Mouse (Mus musculus) heart, embryonic 14.5 days (tissue): ENCODE measurements at regions not wholly inside any gene's neighbourhood (a gene's known extent, or its start where the extent isn't known, plus 50 kb on each side); places are given as distances from the start of the nearest gene placed in this dataset.
A peak's percentile ranks its signal among the peaks of the same experiment; 100 is the strongest.

ENCODE experiments used
- ATAC-seq: fragments of 200-750 bp; cut with Nextera tagmentation; 2 replicates; pipeline ENCODE4 v1.8.0; 2017; ENCODE audit warnings: low read depth, moderate TSS enrichment; ENCODE audit not compliant: insufficient number of reproducible peaks, insufficient read depth, low FRiP score
- H3K27ac ChIP-seq, 2 experiments: fragments of 200-500 bp in 1 of 2; fragments of 300-500 bp in 1 of 2; sonication (generic) in 1 of 2; replicated peaks in 1 of 2; 2 replicates each; pipeline ENCODE4 v1.5.1; 2012 to 2014; ENCODE audit warnings: low read depth in 2 of 2, low read length in 2 of 2, control low read depth in 1 of 2, mild to moderate bottlenecking in 1 of 2, mixed read lengths in 1 of 2; ENCODE audit not compliant: control insufficient read depth in 1 of 2, insufficient read depth in 1 of 2
- H3K27me3 ChIP-seq: fragments of 300-500 bp; sonication (generic); 2 replicates; pipeline ENCODE4 v1.6.1; 2014; ENCODE audit warnings: mild to moderate bottlenecking, low read length, control low read depth; ENCODE audit not compliant: control insufficient read depth, insufficient read depth
- H3K36me3 ChIP-seq: fragments of 300-500 bp; sonication (generic); 2 replicates; pipeline ENCODE4 v1.6.1; 2014; ENCODE audit warnings: mild to moderate bottlenecking, control low read depth, low read length, mixed read lengths; ENCODE audit not compliant: control insufficient read depth, insufficient read depth
- H3K4me1 ChIP-seq, 2 experiments: fragments of 200-500 bp in 1 of 2; fragments of 300-500 bp in 1 of 2; sonication (generic) in 1 of 2; 2 replicates each; pipeline ENCODE4 v1.6.1; 2012 to 2014; ENCODE audit warnings: low read length in 2 of 2, control low read depth in 1 of 2, mixed read lengths in 1 of 2; ENCODE audit not compliant: control insufficient read depth in 2 of 2, insufficient read depth in 2 of 2
- H3K4me2 ChIP-seq: fragments of 300-500 bp; sonication (generic); 2 replicates; pipeline ENCODE4 v1.6.1; 2014; ENCODE audit warnings: mild to moderate bottlenecking, low read length
- H3K4me3 ChIP-seq, 2 experiments: fragments of 200-500 bp in 1 of 2; fragments of 300-500 bp in 1 of 2; sonication (generic) in 1 of 2; 2 replicates each; pipeline ENCODE4 v1.5.1; 2012 to 2014; ENCODE audit warnings: low read length in 2 of 2, mild to moderate bottlenecking in 2 of 2, control low read depth in 1 of 2, low read depth in 1 of 2, moderate library complexity in 1 of 2; ENCODE audit not compliant: control insufficient read depth in 1 of 2, insufficient read depth in 1 of 2
- H3K9ac ChIP-seq: fragments of 300-500 bp; sonication (generic); 2 replicates; pipeline ENCODE4 v1.6.1; 2014; ENCODE audit warnings: mild to moderate bottlenecking, low read length
- H3K9me3 ChIP-seq: fragments of 300-500 bp; sonication (generic); 2 replicates; pipeline ENCODE4 v1.6.1; 2016; ENCODE audit warnings: low read length, control low read depth; ENCODE audit not compliant: control insufficient read depth
- WGBS: fragments of 180-500 bp; shearing (Covaris S2); extraction: QIAGEN DNeasy Blood & Tissue Kit; methylation state at CpG from one replicate; pipeline ENCODE4 v1.1.7; 2014; 5-methylcytosine and 5-hydroxymethylcytosine counted together

DNA sequence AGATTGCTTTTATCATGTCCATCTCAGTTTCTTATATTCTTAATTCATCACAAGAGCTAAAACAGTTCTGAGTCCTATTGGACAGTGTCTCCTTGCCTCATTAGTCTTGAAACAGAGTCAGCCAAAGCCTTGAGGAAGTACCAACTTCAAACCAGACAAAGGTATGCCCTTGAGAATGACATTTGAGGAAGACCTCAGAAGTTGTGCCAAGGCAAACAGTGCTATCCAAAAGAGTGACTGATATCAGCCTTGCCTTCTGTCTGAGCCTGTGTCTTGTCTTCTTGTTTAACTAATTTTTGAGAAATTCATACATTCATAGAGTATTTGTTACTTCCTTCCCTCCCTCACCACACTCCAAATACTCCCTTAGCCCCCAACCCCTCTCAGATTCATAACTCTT, 88.5 kb upstream of the Rnf32 start:
- no peak overlapping the region for H3K27ac ChIP-seq

DNA sequence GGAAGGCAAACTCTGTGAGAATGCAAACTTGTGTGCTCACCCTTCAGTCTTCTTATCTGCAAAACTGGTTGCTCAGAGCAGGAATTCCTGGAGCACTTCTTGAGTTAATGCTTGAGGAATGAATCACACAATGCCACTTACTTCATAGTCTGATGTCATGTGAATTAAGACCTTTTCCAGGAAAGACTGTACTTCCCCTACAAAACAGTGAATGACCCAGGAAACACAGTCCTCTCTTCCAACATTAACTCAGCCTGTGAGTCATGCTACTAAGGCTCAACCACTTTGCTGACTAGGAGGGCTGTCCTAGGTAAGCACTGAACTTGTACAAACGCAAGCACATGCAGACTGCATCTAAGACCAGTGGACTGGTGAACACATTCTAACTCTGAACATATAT, 112.5 kb upstream of the Rnf32 start:
- H3K9me3 ChIP-seq: no peaks in the 10 kb centered on the region
- 60% methylated on average over 1 of the region's 1 CpGs for WGBS
- no peaks in the 10 kb centered on the region for H3K4me1 ChIP-seq
- no peak overlapping the region for H3K9ac ChIP-seq
- H3K27ac ChIP-seq: no peak overlapping the region
- no peak overlapping the region for H3K4me3 ChIP-seq
- no peaks in the 10 kb centered on the region for H3K36me3 ChIP-seq
- ATAC-seq: no peak
- H3K27me3 ChIP-seq: no peaks in the 10 kb centered on the region
- no peak overlapping the region for H3K4me2 ChIP-seq

More for the DNA sequence above, 88.5 kb upstream of the Rnf32 start:
- Histone ChIP-seq H3K27me3 (no peaks in the 10 kb centered on the region), H3K4me1 (no peaks in the 10 kb centered on the region), H3K36me3 (no peaks in the 10 kb centered on the region), H3K9ac (no peak overlapping the region), H3K4me3 (no peak overlapping the region), H3K4me2 (no peak overlapping the region), H3K9me3 (0 out of 2 replicates have a peak, but pooled peaks cover 3% of the 10 kb centered on the region)
- no peak for ATAC-seq

DNA sequence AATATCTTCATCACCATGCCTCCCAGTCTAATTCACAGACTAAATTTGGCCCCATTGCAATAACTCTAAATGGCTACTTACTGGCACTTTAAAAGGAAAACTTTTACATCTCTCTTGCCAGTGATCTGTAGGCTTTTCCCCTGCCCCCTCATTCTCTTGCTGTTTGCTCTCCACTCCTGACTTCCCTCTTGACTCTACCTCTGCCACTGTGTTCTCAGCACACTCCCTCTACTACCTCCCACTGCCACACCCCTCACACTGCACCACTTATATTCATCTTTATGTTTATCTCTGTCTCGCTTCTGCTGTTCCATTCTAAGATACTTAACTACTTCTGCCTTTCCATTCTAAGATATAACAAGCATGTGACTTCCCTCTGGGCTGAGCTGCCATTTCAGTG, 141.4 kb upstream of the Rnf32 start:
- no peaks in the 10 kb centered on the region for H3K4me1 ChIP-seq
- no peak for ATAC-seq
- no peak overlapping the region for H3K4me3 ChIP-seq
- 68% methylated on average over 1 of the region's 1 CpGs for WGBS
- H3K36me3 ChIP-seq: no peaks in the 10 kb centered on the region
- no peaks in the 10 kb centered on the region for H3K27me3 ChIP-seq
- no peak overlapping the region for H3K27ac ChIP-seq
- no peaks in the 10 kb centered on the region for H3K9me3 ChIP-seq
- no peak overlapping the region for H3K4me2 ChIP-seq
- no peak overlapping the region for H3K9ac ChIP-seq

DNA sequence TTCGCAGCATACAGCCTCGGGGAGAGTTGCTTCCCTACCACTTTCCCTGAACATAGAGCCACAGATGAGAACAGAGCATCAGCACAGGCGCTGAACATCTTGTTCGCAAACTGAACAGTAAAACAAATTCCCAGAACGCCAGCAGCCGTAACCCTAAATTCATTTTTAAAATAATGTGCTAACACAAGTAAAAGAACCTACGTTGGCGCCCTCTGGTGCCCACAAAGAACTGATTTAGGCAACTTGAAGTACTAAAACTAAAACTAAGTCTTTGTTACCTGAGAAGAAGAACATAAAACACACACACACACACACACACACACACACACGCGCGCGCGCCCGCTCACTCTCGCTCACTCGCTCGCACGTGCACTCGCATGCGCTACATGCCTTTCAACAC, 159.2 kb upstream of the Rnf32 start:
- no peaks in the 10 kb centered on the region for H3K9me3 ChIP-seq
- no peak for ATAC-seq
- no peak overlapping the region for H3K27ac ChIP-seq
- H3K27me3 ChIP-seq: no peaks in the 10 kb centered on the region
- peaks cover 10 to 15% of the 10 kb centered on the region in 2 experiments for H3K4me1 ChIP-seq
- no peak overlapping the region for H3K4me2 ChIP-seq
- H3K9ac ChIP-seq: no peak overlapping the region
- no peak overlapping the region for H3K4me3 ChIP-seq
- 58% methylated on average over 20 of the region's 20 CpGs for WGBS
- H3K36me3 ChIP-seq: no peaks in the 10 kb centered on the region

DNA sequence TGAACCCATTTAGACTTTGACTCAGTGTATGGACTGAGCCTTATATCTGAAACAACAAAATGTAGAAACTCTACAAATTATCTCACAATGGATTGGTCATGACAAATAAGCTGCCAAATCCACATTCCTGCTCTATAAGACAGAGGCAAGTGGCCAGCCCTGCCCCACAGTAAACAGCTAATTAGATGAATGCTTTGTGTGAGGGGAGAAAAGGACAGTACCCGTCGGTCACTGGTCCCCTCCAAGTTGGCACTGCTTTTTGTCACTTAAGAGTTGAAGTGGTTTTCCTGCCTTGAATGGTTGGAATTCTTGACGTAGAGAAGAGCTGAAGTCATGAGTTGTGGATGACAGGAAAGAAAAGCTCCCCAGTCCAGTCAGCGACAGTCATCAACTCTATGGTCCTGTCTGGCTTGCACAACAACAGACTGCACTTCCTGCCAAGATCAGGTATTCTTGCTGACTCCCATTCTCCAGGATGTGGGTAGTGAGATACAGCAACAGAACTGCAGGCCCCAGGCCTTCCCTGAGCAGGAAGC, 162.3 kb upstream of the Rnf32 start:
- peaks cover 15 to 29% of the 10 kb centered on the region in 2 experiments for H3K4me1 ChIP-seq
- H3K9ac ChIP-seq: no peak overlapping the region
- H3K4me2 ChIP-seq: no peak overlapping the region
- no peak overlapping the region for H3K4me3 ChIP-seq
- H3K36me3 ChIP-seq: no peaks in the 10 kb centered on the region
- ATAC-seq: no peak; the same call in 1 of the 2 replicates
- no peaks in the 10 kb centered on the region for H3K9me3 ChIP-seq
- H3K27ac ChIP-seq: peak overlapping the region in 1 of 2 experiments; percentile 15; a peak in 3 of 4 replicates
- no peaks in the 10 kb centered on the region for H3K27me3 ChIP-seq
- WGBS: 3% methylated on average over 4 of the region's 4 CpGs

DNA sequence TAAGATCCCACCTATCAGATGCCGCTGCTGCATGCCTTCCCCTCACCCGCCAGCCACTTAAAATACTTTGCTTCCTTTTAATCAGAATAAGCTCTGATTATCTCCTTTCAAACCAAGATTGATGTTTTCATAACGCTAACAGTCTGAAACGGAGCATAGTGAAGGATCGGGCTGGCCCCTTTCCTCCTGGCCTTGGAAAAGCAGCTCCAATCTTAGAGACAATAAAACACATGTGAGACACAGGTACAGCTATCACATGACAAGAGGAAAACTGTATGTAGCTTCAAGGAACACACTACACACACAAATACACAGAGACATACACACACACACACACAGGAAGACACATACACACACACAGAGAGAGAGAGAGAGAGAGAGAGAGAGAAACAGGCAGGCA, 165.3 kb upstream of the Rnf32 start:
- H3K4me3 ChIP-seq: peak overlapping the region in 1 of 2 experiments; percentile 11; a peak in 1 of 4 replicates
- WGBS: 6% methylated on average over 5 of the region's 5 CpGs
- H3K4me2 ChIP-seq: peak overlapping the region; percentile 55

DNA sequence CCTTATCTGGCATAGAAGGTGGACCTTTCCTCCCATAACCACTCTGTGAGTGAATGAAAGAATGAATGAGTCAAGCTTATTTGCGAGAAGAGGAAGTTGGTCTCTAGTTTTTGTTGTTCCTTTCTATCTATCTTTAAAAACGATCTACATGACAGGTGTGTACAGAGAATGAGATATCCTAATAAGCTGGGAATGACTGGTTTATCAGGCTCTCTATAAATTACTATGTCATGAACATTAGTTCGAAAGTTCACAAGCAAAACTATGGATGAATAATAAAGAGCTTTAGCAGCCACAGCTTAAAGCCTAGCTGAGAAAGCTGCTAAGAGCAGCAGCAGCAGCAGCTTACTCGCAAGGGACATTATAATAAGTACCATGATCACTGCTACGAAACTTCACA, 165.8 kb upstream of the Rnf32 start:
- Histone ChIP-seq H3K9me3 (no peaks in the 10 kb centered on the region), H3K4me3 (no peak overlapping the region), H3K4me2 (peak overlapping the region; percentile 55), H3K27ac (peak overlapping the region in 1 of 2 experiments; percentile 7; a peak in 1 of 4 replicates), H3K4me1 (peaks cover 15 to 29% of the 10 kb centered on the region in 2 experiments), H3K36me3 (no peaks in the 10 kb centered on the region), H3K9ac (no peak overlapping the region), H3K27me3 (no peaks in the 10 kb centered on the region)
- no peak for ATAC-seq
- 39% methylated on average over 5 of the region's 5 CpGs for WGBS

More for the DNA sequence above, 165.3 kb upstream of the Rnf32 start:
- Histone ChIP-seq H3K27me3 (no peaks in the 10 kb centered on the region), H3K36me3 (no peaks in the 10 kb centered on the region), H3K9ac (peak overlapping the region; percentile 21; the same call in 1 of the 2 replicates), H3K4me1 (peaks cover 15 to 29% of the 10 kb centered on the region in 2 experiments), H3K27ac (peak overlapping the region; percentile 17 to 37; a peak in 2 of 4 replicates), H3K9me3 (no peaks in the 10 kb centered on the region)
- no peak for ATAC-seq

DNA sequence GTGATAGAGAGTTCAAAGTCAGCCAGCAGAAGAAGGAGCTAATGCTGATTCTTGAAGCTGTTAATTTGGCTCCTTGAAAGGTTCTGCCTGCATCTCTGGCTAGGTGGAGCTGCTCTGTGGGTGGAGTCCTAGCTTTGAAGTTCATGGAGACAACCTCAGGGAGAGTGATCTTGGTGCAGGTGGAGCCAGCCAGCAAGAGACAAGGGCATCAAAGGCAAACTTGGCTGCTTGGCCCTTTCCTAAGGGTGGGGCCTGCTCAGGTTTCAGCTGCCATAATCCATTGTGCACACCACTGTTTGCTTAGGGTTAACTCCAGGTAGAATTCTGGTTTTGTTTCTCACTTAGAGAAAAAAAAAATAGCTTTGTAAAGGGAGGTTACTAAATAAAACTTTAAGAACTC, 170.7 kb upstream of the Rnf32 start:
- H3K4me1 ChIP-seq: peaks cover 0 to 4% of the 10 kb centered on the region in 2 experiments; a peak in 2 of 4 replicates
- H3K9me3 ChIP-seq: no peaks in the 10 kb centered on the region
- H3K4me2 ChIP-seq: no peak overlapping the region
- no peak for ATAC-seq
- no peaks in the 10 kb centered on the region for H3K27me3 ChIP-seq
- no peak overlapping the region for H3K27ac ChIP-seq
- no peak overlapping the region for H3K4me3 ChIP-seq
- H3K9ac ChIP-seq: no peak overlapping the region
- no peaks in the 10 kb centered on the region for H3K36me3 ChIP-seq
